Comparison of ENCODE assay signal across 7 mouse cellular contexts in genomic region chr12:73617652-73618051, GRCm38 (mm10). TPM values are rescaled to one million over a fixed set of nuclear protein-coding genes. Genes with fewer than 3 reads are reported as not detected.
DNase-seq lines count a peak whose midpoint lies in the region; ATAC-seq and TF ChIP-seq lines count a peak whose summit lies in the region.

No protein-coding gene starts in this region.

- no peak overlapping the region for H3K27ac ChIP-seq in embryonic facial prominence, embryonic 10.5 days (replicated peaks)
- H3K27ac ChIP-seq in heart, postnatal 0 days (ENCODE audit: low read depth) = no peak overlapping the region; the same call in 1 of the 2 replicates
- H3K27ac ChIP-seq in limb, embryonic 11.5 days (replicated peaks; ENCODE audit: low read depth, low read length) = no peak overlapping the region

- DNase-seq in embryonic facial prominence, embryonic 10.5 days (ENCODE audit: low spot score) = peak; percentile 49
- DNase-seq in heart, postnatal 0 days (ENCODE audit: low spot score) = peak; percentile 39
- peak; percentile 50 for DNase-seq in limb, embryonic 11.5 days (ENCODE audit: low spot score)
- DNase-seq in urinary bladder, postnatal 10 days (ENCODE audit: low spot score) = peak; percentile 26
- no peak for DNase-seq in thymus, postnatal 4 days
- DNase-seq in frontal cortex, adult 2 months (ENCODE audit: extremely low spot score in 1 of 2, low spot score in 1 of 2) = no peak
- DNase-seq in neural tube, embryonic 10.5 days (ENCODE audit: extremely low spot score, low spot score) = no peak

- H3K4me2 ChIP-seq in heart, postnatal 0 days (ENCODE audit: low read depth, low read length) = peak overlapping the region; percentile 16; the same call in 1 of the 2 replicates
- no peak overlapping the region for H3K4me2 ChIP-seq in limb, embryonic 11.5 days (ENCODE audit: low read depth, severe bottlenecking)

- no peak for TF ChIP-seq CTCF in heart, postnatal 0 days (IDR thresholded peaks at IDR 0.05; ENCODE audit: low read depth)

- peak; percentile 57 for ATAC-seq in heart, postnatal 0 days (ENCODE audit: insufficient read depth, low read depth)
- 0 out of 2 replicates have a peak, but pooled peaks have one; percentile 54 for ATAC-seq in limb, embryonic 11.5 days (ENCODE audit: insufficient number of reproducible peaks, low FRiP score, low TSS enrichment, low read depth)

- H3K4me3 ChIP-seq in embryonic facial prominence, embryonic 10.5 days = no peak overlapping the region
- no peak overlapping the region for H3K4me3 ChIP-seq in heart, postnatal 0 days (ENCODE audit: low read depth, low read length)
- H3K4me3 ChIP-seq in limb, embryonic 11.5 days (ENCODE audit: low read depth, low read length) = no peak overlapping the region

- WGBS in embryonic facial prominence, embryonic 10.5 days = 46% methylated on average over 10 of the region's 10 CpGs
- 15% methylated on average over 10 of the region's 10 CpGs for WGBS in heart, postnatal 0 days
- 44% methylated on average over 10 of the region's 10 CpGs for WGBS in limb, embryonic 11.5 days

- no peak overlapping the region for H3K9ac ChIP-seq in heart, postnatal 0 days (replicated peaks; ENCODE audit: low read depth, low read length)
- H3K9ac ChIP-seq in limb, embryonic 11.5 days (ENCODE audit: low read length) = no peak overlapping the region

- no peaks in the 10 kb centered on the region for H3K9me3 ChIP-seq in embryonic facial prominence, embryonic 10.5 days
- H3K9me3 ChIP-seq in heart, postnatal 0 days (replicated peaks; ENCODE audit: control insufficient read depth, low read length) = no peaks in the 10 kb centered on the region
- H3K9me3 ChIP-seq in limb, embryonic 11.5 days (ENCODE audit: control insufficient read depth, low read length) = no peaks in the 10 kb centered on the region

- no peak for TF ChIP-seq EP300 in heart, postnatal 0 days (IDR thresholded peaks at IDR 0.05; ENCODE audit: low read depth)

- H3K4me1 ChIP-seq in embryonic facial prominence, embryonic 10.5 days = peaks cover 9% of the 10 kb centered on the region
- peaks cover 12% of the 10 kb centered on the region for H3K4me1 ChIP-seq in heart, postnatal 0 days (ENCODE audit: control insufficient read depth, insufficient read depth)
- no peaks in the 10 kb centered on the region for H3K4me1 ChIP-seq in limb, embryonic 11.5 days (ENCODE audit: control insufficient read depth, insufficient read depth, low read length)

- no peaks in the 10 kb centered on the region for H3K27me3 ChIP-seq in embryonic facial prominence, embryonic 10.5 days (replicated peaks; ENCODE audit: low read depth, poor library complexity, severe bottlenecking)
- H3K27me3 ChIP-seq in heart, postnatal 0 days (ENCODE audit: control insufficient read depth, insufficient read depth, low read length) = no peaks in the 10 kb centered on the region
- no peaks in the 10 kb centered on the region for H3K27me3 ChIP-seq in limb, embryonic 11.5 days (ENCODE audit: control insufficient read depth, insufficient read depth, low read length)

- no peaks in the 10 kb centered on the region for H3K36me3 ChIP-seq in embryonic facial prominence, embryonic 10.5 days (replicated peaks)
- H3K36me3 ChIP-seq in heart, postnatal 0 days (replicated peaks; ENCODE audit: control insufficient read depth, insufficient read depth, low read length) = no peaks in the 10 kb centered on the region
- no peaks in the 10 kb centered on the region for H3K36me3 ChIP-seq in limb, embryonic 11.5 days (ENCODE audit: control insufficient read depth, insufficient read depth, low read length)

RNA-seq across cellular contexts. Expression of gene Prkch, which starts 33.1 kb away (rescaled TPM):
- polyA plus RNA-seq in embryonic facial prominence, embryonic 10.5 days (2016; fragmentation: Nextera tagmentation; extraction: Ambion mirVana) = 6.7 and 6.9 TPM in 2 replicates
- total RNA-seq in heart, postnatal 0 days (2014; rRNA removed; ENCODE audit: low replicate concordance) = 20.5 and 20.8 TPM in 2 replicates
- 7.4 and 7.9 TPM in 2 replicates for polyA plus RNA-seq in heart, postnatal 0 days (2015; fragmentation: Nextera tagmentation; extraction: Ambion mirVana)
- polyA plus RNA-seq in limb, embryonic 11.5 days (2014; fragmentation: Nextera tagmentation; extraction: Ambion mirVana) = 8.8 and 9.6 TPM in 2 replicates
- 2.8 and 3.1 TPM in 2 replicates for polyA plus RNA-seq in frontal cortex, adult 2 months (2012; rRNA removed)

Comparison
In these comparisons a context has a peak if more than half of its experiments do, and no peak if none do; other contexts are left out.
1. DNase-seq: peak in embryonic facial prominence, embryonic 10.5 days (single experiment), heart, postnatal 0 days (single experiment), limb, embryonic 11.5 days (single experiment) and urinary bladder, postnatal 10 days (single experiment); none in thymus, postnatal 4 days (single experiment), frontal cortex, adult 2 months (0 of 2) and neural tube, embryonic 10.5 days (single experiment).